Mouse (Mus musculus) cerebellum, adult 9-11 months (tissue): ENCODE measurements around the gene Dclk2.

Experiments
- DNase-seq: peaks from one replicate; pipeline ENCODE4 v3.0.0; 2022

Gene Dclk2

GRCm38 (mm10) chr3:86887512-86887911, 33.1 kb downstream of the Dclk2 start:
- no peak for DNase-seq

GRCm38 (mm10) chr3:86885180-86885579, 35.5 kb downstream of the Dclk2 start:
- DNase-seq, result no peak

- no peak for DNase-seq
Measured at GRCm38 (mm10) chr3:86884481-86884880, 36.2 kb downstream of the Dclk2 start.

- DNase-seq, result no peak
Measured at GRCm38 (mm10) chr3:86883985-86884384, 36.7 kb downstream of the Dclk2 start.

GRCm38 (mm10) chr3:86875912-86876311, 44.7 kb downstream of the Dclk2 start:
- DNase-seq, result no peak

GRCm38 (mm10) chr3:86873092-86873600, 47.5 kb downstream of the Dclk2 start:
- DNase-seq, result no peak

- DNase-seq, result no peak
Measured at GRCm38 (mm10) chr3:86870952-86871351, 49.7 kb downstream of the Dclk2 start.

GRCm38 (mm10) chr3:86870411-86870810, 50.2 kb downstream of the Dclk2 start:
- no peak for DNase-seq

- no peak for DNase-seq
Measured at GRCm38 (mm10) chr3:86868721-86869120, 51.9 kb downstream of the Dclk2 start.

GRCm38 (mm10) chr3:86863327-86864008, 57.2 kb downstream of the Dclk2 start:
- DNase-seq, result no peak

GRCm38 (mm10) chr3:86862939-86863311, 57.7 kb downstream of the Dclk2 start:
- DNase-seq, result peak; percentile 59

- no peak for DNase-seq
Measured at GRCm38 (mm10) chr3:86862245-86862938, 58.3 kb downstream of the Dclk2 start.

GRCm38 (mm10) chr3:86859791-86860190, 60.9 kb downstream of the Dclk2 start:
- DNase-seq, result no peak

- DNase-seq, result no peak
Measured at GRCm38 (mm10) chr3:86858699-86859098, 62.0 kb downstream of the Dclk2 start.

GRCm38 (mm10) chr3:86857833-86858398, 62.7 kb downstream of the Dclk2 start:
- no peak for DNase-seq

- DNase-seq, result no peak
Measured at GRCm38 (mm10) chr3:86852867-86853266, 67.8 kb downstream of the Dclk2 start.

GRCm38 (mm10) chr3:86851131-86851530, 69.5 kb downstream of the Dclk2 start:
- DNase-seq, result no peak

GRCm38 (mm10) chr3:86850394-86851030, 70.1 kb downstream of the Dclk2 start:
- peak; percentile 88 for DNase-seq

- DNase-seq, result no peak
Measured at GRCm38 (mm10) chr3:86849337-86849736, 71.3 kb downstream of the Dclk2 start.

GRCm38 (mm10) chr3:86847536-86847935, 73.1 kb downstream of the Dclk2 start:
- DNase-seq, result no peak

- no peak for DNase-seq
Measured at GRCm38 (mm10) chr3:86846036-86846435, 74.6 kb downstream of the Dclk2 start.

GRCm38 (mm10) chr3:86845578-86845977, 75.1 kb downstream of the Dclk2 start:
- DNase-seq, result no peak

- DNase-seq, result no peak
Measured at GRCm38 (mm10) chr3:86844804-86845481, 75.7 kb downstream of the Dclk2 start.
